In genomic region chr8:83437077-83437476, GRCm38 (mm10) we compare ENCODE assay signal across 22 mouse cellular contexts. TPM values are rescaled to one million over a fixed set of nuclear protein-coding genes. Genes with fewer than 3 reads are reported as not detected.
"Had no signal": no experiment of that assay in that cellular context is flagged by ENCODE, and none has a peak within 500 bp of the region (broad histone marks: within the 10 kb centered on the region; RNA-seq: fewer than 3 reads in every experiment).

No protein-coding gene starts in this region.

- H3K4me2 ChIP-seq: kidney, embryonic 15.5 days; limb, embryonic 13.5 days; liver, embryonic 12.5 days; liver, embryonic 15.5 days; lung, embryonic 15.5 days; midbrain, embryonic 12.5 days; neural tube, embryonic 13.5 days had no signal

- H3K9me3 ChIP-seq: kidney, embryonic 15.5 days; limb, embryonic 10.5 days; limb, embryonic 13.5 days; liver, embryonic 12.5 days; liver, embryonic 15.5 days; lung, embryonic 15.5 days; midbrain, embryonic 12.5 days; neural tube, embryonic 13.5 days had no signal

- DNase-seq: kidney, adult 18-20 months; kidney, postnatal 10 days; kidney, postnatal 36 days; liver; lung, adult 18-20 months; lung, postnatal 14 days; lung, postnatal 4 days; thymus, adult 18-20 months; thymus, postnatal 14 days had no signal

- H3K27ac ChIP-seq: kidney, embryonic 15.5 days; limb, embryonic 10.5 days; limb, embryonic 13.5 days; liver, embryonic 12.5 days; liver, embryonic 15.5 days; lung, embryonic 15.5 days; midbrain, embryonic 12.5 days; neural tube, embryonic 13.5 days had no signal

- H3K27me3 ChIP-seq: kidney, embryonic 15.5 days; limb, embryonic 13.5 days; liver, embryonic 12.5 days; liver, embryonic 15.5 days; lung, embryonic 15.5 days; midbrain, embryonic 12.5 days; neural tube, embryonic 13.5 days had no signal

- H3K4me3 ChIP-seq: kidney, embryonic 15.5 days; limb, embryonic 10.5 days; limb, embryonic 13.5 days; liver, embryonic 12.5 days; liver, embryonic 15.5 days; lung, embryonic 15.5 days; midbrain, embryonic 12.5 days; myocyte; neural tube, embryonic 13.5 days had no signal

- ATAC-seq: intestine, embryonic 16.5 days; liver, embryonic 12.5 days; midbrain, embryonic 16.5 days had no signal

- H3K9ac ChIP-seq: kidney, embryonic 15.5 days; limb, embryonic 13.5 days; liver, embryonic 12.5 days; liver, embryonic 15.5 days; lung, embryonic 15.5 days; midbrain, embryonic 12.5 days; neural tube, embryonic 13.5 days had no signal

RNA-seq across cellular contexts. Expression of gene Clgn, which starts 47.4 kb away (rescaled TPM):
- total RNA-seq: monocyte, adult 5-6 weeks had no signal
- polyA plus RNA-seq: myocyte; small intestine, adult 2 months had no signal
